Mouse (Mus musculus) c-Kit-positive CD71-negative TER-119-negative erythroid progenitor cells, embryonic 14.5 days (primary cell): ENCODE measurements at regions not wholly inside any gene's neighbourhood (a gene's known extent, or its start where the extent isn't known, plus 50 kb on each side); places are given as distances from the start of the nearest gene placed in this dataset.

Experiments used
- DNase-seq: peaks from one replicate; pipeline ENCODE4 v3.0.0-alpha.2; 2013; ENCODE audit warnings: low read depth

- no peak for DNase-seq
These were observed 56.1 kb downstream of the Foxi3 start for GRCm38 (mm10) chr6:71012436-71012822.

- DNase-seq, result peak; percentile 37
These were observed 56.6 kb downstream of the Foxi3 start for GRCm38 (mm10) chr6:71012823-71013461.

- DNase-seq, result peak; percentile 19
These were observed 60.1 kb downstream of the Foxi3 start for GRCm38 (mm10) chr6:71016388-71016787.

GRCm38 (mm10) chr6:71021353-71021752 is 65.0 kb downstream of the Foxi3 start:
- DNase-seq, result no peak

GRCm38 (mm10) chr6:71025472-71025871 is 69.1 kb downstream of the Foxi3 start:
- DNase-seq, result no peak

- DNase-seq, result no peak
These were observed 73.3 kb downstream of the Foxi3 start for GRCm38 (mm10) chr6:71029663-71030062.

GRCm38 (mm10) chr6:71030541-71030940 is 74.2 kb downstream of the Foxi3 start:
- no peak for DNase-seq

GRCm38 (mm10) chr6:71044241-71044640 is 87.9 kb downstream of the Foxi3 start:
- no peak for DNase-seq

- DNase-seq, result no peak
These were observed 88.9 kb downstream of the Foxi3 start for GRCm38 (mm10) chr6:71045261-71045660.

- DNase-seq, result no peak
These were observed 92.1 kb downstream of the Foxi3 start for GRCm38 (mm10) chr6:71048199-71049094.

- DNase-seq, result no peak
These were observed 93.9 kb downstream of the Foxi3 start for GRCm38 (mm10) chr6:71050248-71050647.

GRCm38 (mm10) chr6:71050754-71051213 is 93.5 kb downstream of the Thnsl2 start:
- DNase-seq, result no peak

- no peak for DNase-seq
These were observed 86.9 kb downstream of the Thnsl2 start for GRCm38 (mm10) chr6:71057209-71057858.

GRCm38 (mm10) chr6:71060116-71060515 is 84.1 kb downstream of the Thnsl2 start:
- DNase-seq, result no peak

GRCm38 (mm10) chr6:71062980-71063379 is 81.3 kb downstream of the Thnsl2 start:
- DNase-seq, result no peak

GRCm38 (mm10) chr6:71065428-71065827 is 78.8 kb downstream of the Thnsl2 start:
- DNase-seq, result no peak

GRCm38 (mm10) chr6:71069229-71069628 is 75.0 kb downstream of the Thnsl2 start:
- DNase-seq, result no peak

- DNase-seq, result no peak
These were observed 69.4 kb downstream of the Thnsl2 start for GRCm38 (mm10) chr6:71074789-71075191.
